Mouse (Mus musculus): ENCODE results near the gene Mlc1. TPM values are rescaled to one million over a fixed set of nuclear protein-coding genes. Genes with fewer than 3 reads are reported as not detected.

Mlc1 gene
- total RNA-seq, 2 experiments from 2014 or later, result not detected

GRCm38 (mm10) chr15:88943896-88944551 lies 34.8 kb downstream of the Mlc1 start:
- no peak for ATAC-seq (replicated peaks; ENCODE audit: low FRiP score, poor library complexity, severe bottlenecking)

- ATAC-seq (replicated peaks; ENCODE audit: low FRiP score, poor library complexity, severe bottlenecking), result no peak
These were observed 36.0 kb downstream of the Mlc1 start for GRCm38 (mm10) chr15:88942783-88943182.

DNA sequence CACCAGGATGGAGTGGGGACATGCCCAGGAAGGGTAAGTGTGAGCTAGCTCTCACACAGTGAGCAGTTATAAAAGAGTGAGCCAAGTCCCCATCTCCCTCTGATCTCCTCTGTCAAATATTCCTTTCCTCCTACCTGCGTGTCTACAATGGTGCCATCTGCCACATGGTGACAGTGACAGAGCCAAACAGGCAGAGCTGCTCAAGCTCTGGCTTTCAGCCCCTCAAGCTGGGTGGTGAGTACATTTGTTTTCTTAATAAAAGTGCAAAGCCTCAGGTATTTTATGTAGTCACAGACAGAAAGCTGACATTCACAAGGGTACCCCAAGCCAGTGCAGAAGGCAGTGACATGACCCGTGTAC lies 41.5 kb downstream of the Mlc1 start:
- ATAC-seq (replicated peaks; ENCODE audit: low FRiP score, poor library complexity, severe bottlenecking), result no peak

GRCm38 (mm10) chr15:88936619-88937290 lies 42.1 kb downstream of the Mlc1 start:
- no peak for ATAC-seq (replicated peaks; ENCODE audit: low FRiP score, poor library complexity, severe bottlenecking)

DNA sequence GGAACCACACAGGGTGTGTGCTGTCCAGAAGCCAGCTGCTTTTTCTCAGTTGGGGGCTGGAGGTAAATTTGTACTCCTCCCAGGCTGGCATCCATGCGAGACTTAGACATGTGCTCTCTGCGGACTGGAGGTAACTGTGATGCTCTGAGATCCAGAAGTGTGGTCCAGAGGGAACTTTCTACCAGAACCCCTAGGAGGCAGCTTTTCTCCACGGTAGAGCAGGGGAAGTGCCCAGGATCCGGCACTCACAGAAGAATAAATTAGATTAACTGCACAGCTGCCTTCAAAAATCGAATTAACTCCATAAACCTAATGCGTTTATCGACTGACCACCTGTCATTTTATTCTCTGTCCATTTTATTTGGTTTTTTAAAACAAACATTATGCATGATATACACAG lies 44.7 kb downstream of the Mlc1 start:
- ATAC-seq (replicated peaks; ENCODE audit: low FRiP score, poor library complexity, severe bottlenecking), result no peak

DNA sequence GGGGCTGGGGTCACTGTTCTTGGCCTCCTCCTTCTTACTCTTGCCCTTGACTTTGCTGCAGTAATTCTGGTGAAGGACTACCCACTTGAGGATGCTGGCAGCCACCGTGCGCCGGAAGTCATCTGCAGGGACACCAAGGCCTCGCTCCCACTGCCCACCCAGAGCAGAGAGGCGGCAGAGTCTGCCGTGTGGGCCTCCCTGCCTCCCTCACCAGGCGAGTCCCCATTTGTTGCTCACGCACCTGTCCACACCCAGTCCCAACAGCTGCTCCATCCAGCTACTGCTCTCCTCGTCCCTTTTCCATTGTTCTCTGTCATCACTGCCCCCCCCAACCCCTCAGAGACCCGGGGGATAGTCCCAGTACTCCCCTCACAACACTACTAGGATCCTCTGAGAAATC lies 46.1 kb downstream of the Mlc1 start:
- no peak for ATAC-seq (replicated peaks; ENCODE audit: low FRiP score, poor library complexity, severe bottlenecking)

DNA sequence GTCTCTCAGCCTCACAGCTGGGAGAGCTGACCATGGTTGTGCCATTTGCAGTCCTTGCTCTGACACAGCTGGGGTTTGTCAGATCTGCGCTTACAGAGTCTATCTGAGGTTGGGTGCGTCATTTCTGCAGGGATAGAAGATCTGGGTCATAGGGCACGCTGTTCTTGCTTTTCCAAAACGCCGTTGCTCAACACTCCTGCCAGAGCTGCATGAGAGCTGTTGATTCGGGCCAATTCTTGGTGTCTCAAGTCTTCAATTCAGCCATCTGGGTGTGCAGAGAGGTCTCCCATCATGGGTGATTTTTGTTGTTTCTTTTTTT lies 56.9 kb downstream of the Mlc1 start:
- no peak for ATAC-seq (replicated peaks; ENCODE audit: low FRiP score, poor library complexity, severe bottlenecking)

DNA sequence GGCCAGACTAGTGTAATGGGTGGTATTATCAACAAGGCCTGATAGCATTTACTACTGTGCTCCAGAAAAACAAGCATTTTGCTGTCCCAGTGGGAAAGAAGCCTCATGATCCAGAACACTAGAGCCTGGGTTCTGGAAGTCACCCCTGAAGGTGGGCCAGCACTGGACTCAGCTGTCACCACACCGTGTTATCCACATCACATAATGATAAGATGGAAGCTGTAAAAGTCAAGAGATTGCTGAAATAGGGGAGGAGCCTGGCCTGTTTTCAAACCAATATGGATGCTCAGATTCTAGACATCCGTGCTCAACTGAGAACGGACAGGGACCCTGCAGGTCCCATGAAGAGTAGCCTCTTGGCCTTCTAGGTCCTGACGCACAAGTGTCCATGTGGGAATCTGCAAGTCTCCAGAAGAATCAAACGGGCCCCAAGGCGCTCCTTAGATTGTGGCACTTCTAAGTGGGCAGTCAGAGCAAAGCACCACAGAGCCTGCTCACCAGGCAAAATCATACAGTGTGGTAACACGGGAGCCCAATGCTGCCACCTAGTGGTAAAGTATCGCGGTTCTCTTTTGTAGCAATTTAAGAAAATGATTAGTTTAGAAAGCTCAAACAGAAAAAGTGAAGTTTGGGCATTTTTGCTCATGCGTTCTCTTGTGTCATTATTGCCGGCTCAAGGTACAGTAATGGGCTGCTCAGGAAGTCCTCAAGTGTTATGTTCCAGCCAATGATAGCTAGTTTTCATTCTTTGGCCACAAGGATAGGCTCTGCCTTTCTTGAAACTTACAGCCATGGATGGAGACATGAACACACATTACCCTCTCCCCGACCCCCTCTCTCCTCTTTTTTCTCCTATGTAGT lies 57.4 kb downstream of the Mlc1 start:
- peak; percentile 64 for ATAC-seq (replicated peaks; ENCODE audit: low FRiP score, poor library complexity, severe bottlenecking)

GRCm38 (mm10) chr15:88920065-88920464 lies 58.7 kb downstream of the Mlc1 start:
- ATAC-seq (replicated peaks; ENCODE audit: low FRiP score, poor library complexity, severe bottlenecking), result no peak

- no peak for ATAC-seq (replicated peaks; ENCODE audit: low FRiP score, poor library complexity, severe bottlenecking)
These were observed 59.5 kb downstream of the Mlc1 start for GRCm38 (mm10) chr15:88919328-88919727.

- no peak for ATAC-seq (replicated peaks; ENCODE audit: low FRiP score, poor library complexity, severe bottlenecking)
These were observed 61.7 kb downstream of the Mlc1 start for GRCm38 (mm10) chr15:88917126-88917525.

GRCm38 (mm10) chr15:88916366-88916765 lies 62.4 kb downstream of the Mlc1 start:
- ATAC-seq (replicated peaks; ENCODE audit: low FRiP score, poor library complexity, severe bottlenecking), result no peak

GRCm38 (mm10) chr15:88915046-88915445 lies 63.8 kb downstream of the Mlc1 start:
- no peak for ATAC-seq (replicated peaks; ENCODE audit: low FRiP score, poor library complexity, severe bottlenecking)

DNA sequence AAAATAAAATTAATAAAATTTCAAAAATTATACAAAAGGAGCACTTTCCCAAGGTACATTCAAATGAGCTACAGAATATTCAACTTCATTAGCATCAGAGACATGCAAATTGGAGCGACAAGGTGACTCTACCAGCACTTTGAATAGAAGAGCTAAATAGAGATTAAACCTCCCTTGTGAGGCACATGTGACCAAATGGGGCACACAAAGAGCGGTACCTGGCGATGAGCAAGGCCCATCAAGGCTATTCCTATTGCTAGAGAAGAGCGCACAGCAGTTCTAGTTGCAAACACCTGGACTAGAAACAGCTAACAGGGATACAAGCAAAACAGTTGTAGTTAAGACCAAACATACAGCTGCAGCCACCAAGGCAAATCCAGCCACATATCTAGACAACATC lies 72.5 kb downstream of the Mlc1 start:
- no peak for ATAC-seq (replicated peaks; ENCODE audit: low FRiP score, poor library complexity, severe bottlenecking)

Other genes with a start within 250 kb of the Mlc1 start
- 11.1 and 13.0 TPM in 2 replicates for gene Brd1, start 244.8 kb downstream of the Mlc1 start, total RNA-seq (2015; ENCODE audit: low replicate concordance)
- gene Brd1, start 244.8 kb downstream of the Mlc1 start, total RNA-seq (2017; ENCODE audit: low replicate concordance), result 38.5 and 39.0 TPM in 2 replicates
- gene Zbed4, start 227.3 kb downstream of the Mlc1 start, total RNA-seq (2015; ENCODE audit: low replicate concordance), result 14.8 and 30.1 TPM in 2 replicates
- gene Zbed4, start 227.3 kb downstream of the Mlc1 start, total RNA-seq (2017; ENCODE audit: low replicate concordance), result 26.3 and 29.1 TPM in 2 replicates
- 3.7 and 7.7 TPM in 2 replicates for gene Alg12, start 159.7 kb downstream of the Mlc1 start, total RNA-seq (2015; ENCODE audit: low replicate concordance)
- 0.42 and 0.94 TPM in 2 replicates for gene Alg12, start 159.7 kb downstream of the Mlc1 start, total RNA-seq (2017; ENCODE audit: low replicate concordance)
- gene Creld2, start 159.4 kb downstream of the Mlc1 start, total RNA-seq (2015; ENCODE audit: low replicate concordance), result 9.8 and 16.7 TPM in 2 replicates
- gene Creld2, start 159.4 kb downstream of the Mlc1 start, total RNA-seq (2017; ENCODE audit: low replicate concordance), result 15.5 and 17.6 TPM in 2 replicates
- 1.5 and 3.1 TPM in 2 replicates for gene Pim3, start 116.8 kb downstream of the Mlc1 start, total RNA-seq (2015; ENCODE audit: low replicate concordance)
- gene Pim3, start 116.8 kb downstream of the Mlc1 start, total RNA-seq (2017; ENCODE audit: low replicate concordance), result 0.51 and 0.84 TPM in 2 replicates
- not detected in 2 replicates for gene Ttll8, start 24.6 kb downstream of the Mlc1 start, total RNA-seq (2015; ENCODE audit: low replicate concordance)
- not detected in 2 replicates for gene Ttll8, start 24.6 kb downstream of the Mlc1 start, total RNA-seq (2017; ENCODE audit: low replicate concordance)
- gene Mov10l1, start 3.9 kb upstream of the Mlc1 start, total RNA-seq (2015; ENCODE audit: low replicate concordance), result not detected in 2 replicates
- not detected in 2 replicates for gene Mov10l1, start 3.9 kb upstream of the Mlc1 start, total RNA-seq (2017; ENCODE audit: low replicate concordance)
- gene Panx2, start 80.7 kb upstream of the Mlc1 start, total RNA-seq (2015; ENCODE audit: low replicate concordance), result not detected in 2 replicates
- not detected in 2 replicates for gene Panx2, start 80.7 kb upstream of the Mlc1 start, total RNA-seq (2017; ENCODE audit: low replicate concordance)
- gene Trabd, start 96.1 kb upstream of the Mlc1 start, total RNA-seq (2015; ENCODE audit: low replicate concordance), result 2.7 and 11.9 TPM in 2 replicates
- gene Trabd, start 96.1 kb upstream of the Mlc1 start, total RNA-seq (2017; ENCODE audit: low replicate concordance), result 6.3 and 8.3 TPM in 2 replicates
- gene Selenoo, start 110.1 kb upstream of the Mlc1 start, total RNA-seq (2015; ENCODE audit: low replicate concordance), result 3.8 and 8.8 TPM in 2 replicates
- 5.9 and 6.0 TPM in 2 replicates for gene Selenoo, start 110.1 kb upstream of the Mlc1 start, total RNA-seq (2017; ENCODE audit: low replicate concordance)
- gene Tubgcp6, start 144.1 kb upstream of the Mlc1 start, total RNA-seq (2015; ENCODE audit: low replicate concordance), result 7.3 and 13.8 TPM in 2 replicates
- gene Tubgcp6, start 144.1 kb upstream of the Mlc1 start, total RNA-seq (2017; ENCODE audit: low replicate concordance), result 15.3 and 21.2 TPM in 2 replicates
- gene Hdac10, start 149.7 kb upstream of the Mlc1 start, total RNA-seq (2015; ENCODE audit: low replicate concordance), result 1.5 TPM in 1 of 2 replicates, not detected in the other
- gene Hdac10, start 149.7 kb upstream of the Mlc1 start, total RNA-seq (2017; ENCODE audit: low replicate concordance), result 1.7 and 2.5 TPM in 2 replicates
- gene Mapk12, start 161.7 kb upstream of the Mlc1 start, total RNA-seq (2015; ENCODE audit: low replicate concordance), result not detected in 2 replicates
- not detected in 2 replicates for gene Mapk12, start 161.7 kb upstream of the Mlc1 start, total RNA-seq (2017; ENCODE audit: low replicate concordance)
- not detected in 2 replicates for gene Mapk11, start 170.6 kb upstream of the Mlc1 start, total RNA-seq (2015; ENCODE audit: low replicate concordance)
- gene Mapk11, start 170.6 kb upstream of the Mlc1 start, total RNA-seq (2017; ENCODE audit: low replicate concordance), result 0.17 TPM in 1 of 2 replicates, not detected in the other
- gene Plxnb2, start 201.8 kb upstream of the Mlc1 start, total RNA-seq (2015; ENCODE audit: low replicate concordance), result 9.6 and 14.2 TPM in 2 replicates
- 4.9 and 6.9 TPM in 2 replicates for gene Plxnb2, start 201.8 kb upstream of the Mlc1 start, total RNA-seq (2017; ENCODE audit: low replicate concordance)
- gene Dennd6b, start 217.5 kb upstream of the Mlc1 start, total RNA-seq (2015; ENCODE audit: low replicate concordance), result not detected in 2 replicates
- gene Dennd6b, start 217.5 kb upstream of the Mlc1 start, total RNA-seq (2017; ENCODE audit: low replicate concordance), result 0.84 and 1.7 TPM in 2 replicates
- gene Ppp6r2, start 232.5 kb upstream of the Mlc1 start, total RNA-seq (2015; ENCODE audit: low replicate concordance), result 18.1 and 19.6 TPM in 2 replicates
- gene Ppp6r2, start 232.5 kb upstream of the Mlc1 start, total RNA-seq (2017; ENCODE audit: low replicate concordance), result 26.2 and 47.5 TPM in 2 replicates